Mouse (Mus musculus): ENCODE results near the gene Tmem165.

DNA sequence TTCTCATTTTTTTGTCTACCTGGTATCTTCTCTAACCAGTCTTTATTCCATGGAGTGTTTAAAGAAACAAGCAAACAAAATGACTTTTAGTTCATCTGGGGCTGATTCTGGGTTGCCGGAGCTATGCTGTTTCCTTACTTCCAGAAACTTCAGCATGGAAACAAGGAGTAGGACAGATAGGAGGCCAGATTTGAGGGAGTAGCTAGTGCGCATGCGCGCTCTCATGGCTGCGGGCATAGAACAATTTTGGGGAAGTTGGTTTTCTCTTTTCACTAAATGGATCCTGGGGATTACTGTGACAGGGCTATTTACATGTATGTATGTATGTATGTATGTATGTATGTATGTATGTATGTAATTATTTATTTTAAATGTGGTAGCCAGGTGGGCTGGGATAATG is 4.5 kb upstream of the Tmem165 start:
- TF ChIP-seq POLR2A (IDR thresholded peaks at IDR 0.05; ENCODE audit: low read depth, low read length) (no peak), CTCF (conservative IDR thresholded peaks at IDR 0.05; ENCODE audit: insufficient read depth, insufficient read length, low read depth, low read length) (no peak)

All from kidney, adult 2 months (tissue).